ENCODE assay signal across 23 mouse cellular contexts in genomic region chr8:77522984-77523383, GRCm38 (mm10). TPM values are rescaled to one million over a fixed set of nuclear protein-coding genes. Genes with fewer than 3 reads are reported as not detected.
DNase-seq lines count a peak whose midpoint lies in the region; ATAC-seq and TF ChIP-seq lines count a peak whose summit lies in the region.
"Had no signal": no experiment of that assay in that cellular context is flagged by ENCODE, and none has a peak within 500 bp of the region (broad histone marks: within the 10 kb centered on the region; RNA-seq: fewer than 3 reads in every experiment).

No protein-coding gene starts in this region.

- H3K4me1 ChIP-seq in heart, embryonic 16.5 days (ENCODE audit: control insufficient read depth, insufficient read depth, low read length) = peaks cover 24% of the 10 kb centered on the region
- peaks cover 15% of the 10 kb centered on the region for H3K4me1 ChIP-seq in heart, embryonic 11.5 days (ENCODE audit: control insufficient read depth, insufficient read depth, low read length)
- H3K4me1 ChIP-seq in kidney, adult 2 months (ENCODE audit: control insufficient read depth, insufficient read depth, low read length) = peaks cover 12% of the 10 kb centered on the region; the same call in 1 of the 2 replicates
- peaks cover 30% of the 10 kb centered on the region for H3K4me1 ChIP-seq in kidney, embryonic 16.5 days (ENCODE audit: insufficient read depth, low read length)

- H3K27me3 ChIP-seq in heart, embryonic 16.5 days (ENCODE audit: control insufficient read depth, insufficient read depth, low read length) = no peaks in the 10 kb centered on the region
- no peaks in the 10 kb centered on the region for H3K27me3 ChIP-seq in heart, embryonic 11.5 days (ENCODE audit: control insufficient read depth, insufficient read depth, low read length)
- H3K27me3 ChIP-seq in kidney, adult 2 months (replicated peaks; ENCODE audit: control insufficient read depth, insufficient read depth, low read length) = no peaks in the 10 kb centered on the region
- no peaks in the 10 kb centered on the region for H3K27me3 ChIP-seq in kidney, embryonic 16.5 days (ENCODE audit: insufficient read depth, low read length)
- H3K27me3 ChIP-seq: embryonic facial prominence, embryonic 13.5 days; hindbrain, embryonic 12.5 days had no signal

- TF ChIP-seq CTCF in kidney, adult 2 months (conservative IDR thresholded peaks at IDR 0.05; ENCODE audit: insufficient read depth, insufficient read length, low read depth, low read length) = no peak

- no peak overlapping the region for H3K4me2 ChIP-seq in heart, embryonic 16.5 days (ENCODE audit: low read depth, low read length)
- no peak overlapping the region for H3K4me2 ChIP-seq in heart, embryonic 11.5 days
- peak overlapping the region; percentile 17; the same call in 1 of the 2 replicates for H3K4me2 ChIP-seq in kidney, embryonic 16.5 days (replicated peaks; ENCODE audit: low read depth, low read length)
- H3K4me2 ChIP-seq: embryonic facial prominence, embryonic 13.5 days; forebrain, embryonic 12.5 days; hindbrain, embryonic 12.5 days had no signal

- no peak for TF ChIP-seq POLR2A in kidney, adult 2 months (IDR thresholded peaks at IDR 0.05; ENCODE audit: low read depth, low read length)

- H3K9ac ChIP-seq in heart, embryonic 16.5 days (ENCODE audit: low read length) = no peak overlapping the region
- no peak overlapping the region for H3K9ac ChIP-seq in heart, embryonic 11.5 days (ENCODE audit: low read depth, low read length)
- no peak overlapping the region; the same call in 1 of the 2 replicates for H3K9ac ChIP-seq in kidney, embryonic 16.5 days (replicated peaks; ENCODE audit: low read length)
- H3K9ac ChIP-seq: embryonic facial prominence, embryonic 13.5 days; forebrain, embryonic 12.5 days; hindbrain, embryonic 12.5 days had no signal

- no peaks in the 10 kb centered on the region for H3K36me3 ChIP-seq in heart, embryonic 16.5 days (ENCODE audit: control insufficient read depth, insufficient read depth)
- no peaks in the 10 kb centered on the region for H3K36me3 ChIP-seq in heart, embryonic 11.5 days (ENCODE audit: control insufficient read depth, insufficient read depth, low read length)
- H3K36me3 ChIP-seq in kidney, adult 2 months (ENCODE audit: control insufficient read depth, insufficient read depth, low read length) = no peaks in the 10 kb centered on the region
- H3K36me3 ChIP-seq in kidney, embryonic 16.5 days (ENCODE audit: insufficient read depth, low read length) = no peaks in the 10 kb centered on the region
- H3K36me3 ChIP-seq: embryonic facial prominence, embryonic 13.5 days; forebrain, embryonic 12.5 days; hindbrain, embryonic 12.5 days had no signal

- WGBS in heart, embryonic 16.5 days = 79% methylated on average over 8 of the region's 8 CpGs
- WGBS in heart, embryonic 11.5 days (ENCODE audit: insufficient replicate concordance) = 87% methylated on average over 8 of the region's 8 CpGs
- 28% methylated on average over 8 of the region's 8 CpGs for whole genome bisulfite sequencing in kidney, adult 2 months
- WGBS in kidney, embryonic 16.5 days = 46% methylated on average over 8 of the region's 8 CpGs

- H3K4me3 ChIP-seq in heart, embryonic 16.5 days (ENCODE audit: low read length) = no peak overlapping the region
- H3K4me3 ChIP-seq in heart, embryonic 11.5 days (ENCODE audit: low read depth, low read length) = no peak overlapping the region
- no peak overlapping the region for H3K4me3 ChIP-seq in kidney, adult 2 months (ENCODE audit: insufficient read depth, low read depth, low read length)
- no peak overlapping the region for H3K4me3 ChIP-seq in kidney, embryonic 16.5 days (ENCODE audit: low read length)
- H3K4me3 ChIP-seq: embryonic facial prominence, embryonic 13.5 days; forebrain, embryonic 12.5 days; hindbrain, embryonic 12.5 days had no signal

- no peaks in the 10 kb centered on the region for H3K9me3 ChIP-seq in heart, embryonic 16.5 days (replicated peaks; ENCODE audit: control insufficient read depth, low read length)
- no peaks in the 10 kb centered on the region for H3K9me3 ChIP-seq in heart, embryonic 11.5 days (replicated peaks; ENCODE audit: control insufficient read depth, low read length)
- H3K9me3 ChIP-seq in kidney, embryonic 16.5 days (ENCODE audit: low read length) = no peaks in the 10 kb centered on the region
- H3K9me3 ChIP-seq: embryonic facial prominence, embryonic 13.5 days; forebrain, embryonic 12.5 days; G1E; hindbrain, embryonic 12.5 days had no signal

- DNase-seq in frontal cortex, postnatal 25 days (ENCODE audit: low spot score in 2 of 2) = no peak
- peak; percentile 52 for DNase-seq in kidney, adult 2 months
- no peak for DNase-seq in kidney, adult 8-10 months
- no peak for DNase-seq in right cerebral cortex, postnatal 10 days (ENCODE audit: low spot score in 2 of 2)
- DNase-seq: adrenal gland, postnatal 10 days; B cell, adult 2 months; cerebellum, adult 11-12 months; cerebellum, adult 9-10 months; cerebellum, postnatal 25 days; heart, postnatal 10 days; heart, postnatal 4 days had no signal

- ATAC-seq in frontal cortex, adult (ENCODE audit: low TSS enrichment) = peak; percentile 74
- 0 out of 2 replicates have a peak, but pooled peaks have one; percentile 15 for ATAC-seq in heart, embryonic 16.5 days (replicated peaks; ENCODE audit: extremely low read depth, insufficient read depth, low FRiP score)
- ATAC-seq in heart, embryonic 11.5 days (replicated peaks; ENCODE audit: insufficient number of reproducible peaks, low FRiP score, low TSS enrichment) = no peak
- ATAC-seq in kidney, embryonic 16.5 days (ENCODE audit: low FRiP score, low TSS enrichment) = no peak
- ATAC-seq: CD4-positive, CD25-positive, alpha-beta regulatory T cell, adult 4 months; forebrain, embryonic 16.5 days; hindbrain, embryonic 16.5 days; inflammation-experienced regulatory T-cells, adult 6 months had no signal

- H3K27ac ChIP-seq in heart, embryonic 16.5 days (ENCODE audit: low read length) = peak overlapping the region; percentile 32; the same call in 1 of the 2 replicates
- H3K27ac ChIP-seq in heart, embryonic 11.5 days (ENCODE audit: low read depth, low read length) = no peak overlapping the region
- 0 out of 2 replicates have a peak overlapping the region, but pooled peaks have one; percentile 16 for H3K27ac ChIP-seq in kidney, adult 2 months (ENCODE audit: insufficient read depth, low read depth, low read length)
- peak overlapping the region; percentile 39; the same call in 1 of the 2 replicates for H3K27ac ChIP-seq in kidney, embryonic 16.5 days (ENCODE audit: low read length)
- H3K27ac ChIP-seq: embryonic facial prominence, embryonic 13.5 days; forebrain, embryonic 12.5 days; hindbrain, embryonic 12.5 days had no signal

RNA-seq across cellular contexts. Expression of gene Arhgap10, which starts 5.2 kb away (rescaled TPM):
- 29.7 and 33.9 TPM in 2 replicates for polyA plus RNA-seq in heart, embryonic 16.5 days (2015; fragmentation: Nextera tagmentation; extraction: Ambion mirVana)
- polyA plus RNA-seq in heart, embryonic 11.5 days (2014; fragmentation: Nextera tagmentation; extraction: Ambion mirVana) = 21.2 and 23.2 TPM in 2 replicates
- 26.9 and 28.0 TPM in 2 replicates for polyA plus RNA-seq in kidney, adult 2 months (2012; rRNA removed)
- 31.7 and 36.0 TPM in 2 replicates for polyA plus RNA-seq in kidney, embryonic 16.5 days (2015; fragmentation: Nextera tagmentation; extraction: Ambion mirVana)

RNA-seq across cellular contexts. Expression of gene Prmt9, which starts 26.2 kb away (rescaled TPM):
- polyA plus RNA-seq in heart, embryonic 16.5 days (2015; fragmentation: Nextera tagmentation; extraction: Ambion mirVana) = 15.3 and 15.7 TPM in 2 replicates
- polyA plus RNA-seq in heart, embryonic 11.5 days (2014; fragmentation: Nextera tagmentation; extraction: Ambion mirVana) = 13.4 and 15.6 TPM in 2 replicates
- 8.0 and 8.2 TPM in 2 replicates for polyA plus RNA-seq in kidney, adult 2 months (2012; rRNA removed)
- polyA plus RNA-seq in kidney, embryonic 16.5 days (2015; fragmentation: Nextera tagmentation; extraction: Ambion mirVana) = 21.2 and 23.2 TPM in 2 replicates

Comparison
In these comparisons a context has a peak if more than half of its experiments do, and no peak if none do; other contexts are left out.
1. ATAC-seq: peak in frontal cortex, adult (single experiment) and heart, embryonic 16.5 days (single experiment); none in heart, embryonic 11.5 days (single experiment) and kidney, embryonic 16.5 days (single experiment).